Mouse (Mus musculus): Measurements from ENCODE around the gene Gm853. TPM values are rescaled to one million over a fixed set of nuclear protein-coding genes. Genes with fewer than 3 reads are reported as not detected.
A peak's percentile ranks its signal among the peaks of the same experiment; 100 is the strongest.

Gm853 gene
- polyA plus RNA-seq, 1 experiment from 2014 or later, result 2.6 TPM

DNA sequence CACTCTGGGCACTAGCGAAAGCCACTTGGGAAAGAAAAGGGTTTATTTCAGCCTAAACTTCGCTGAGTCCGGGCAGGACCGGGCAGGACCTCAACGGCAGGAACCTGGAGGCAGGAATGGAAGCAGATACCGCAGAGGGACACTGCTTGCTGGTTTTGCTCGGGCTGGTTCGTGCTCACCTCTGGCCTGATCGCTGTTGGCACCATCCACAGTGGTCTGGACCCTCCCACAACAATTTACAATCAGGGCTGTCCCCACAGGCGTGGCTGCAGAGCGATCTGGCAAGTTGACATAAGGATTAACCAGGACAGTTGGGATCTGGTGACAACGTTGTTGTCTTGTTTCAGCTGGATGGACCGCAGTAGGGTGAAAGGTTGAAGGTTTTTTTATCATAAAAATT is 26.3 kb downstream of the Gm853 start:
- ATAC-seq (ENCODE audit: low FRiP score, low TSS enrichment), result no peak

DNA sequence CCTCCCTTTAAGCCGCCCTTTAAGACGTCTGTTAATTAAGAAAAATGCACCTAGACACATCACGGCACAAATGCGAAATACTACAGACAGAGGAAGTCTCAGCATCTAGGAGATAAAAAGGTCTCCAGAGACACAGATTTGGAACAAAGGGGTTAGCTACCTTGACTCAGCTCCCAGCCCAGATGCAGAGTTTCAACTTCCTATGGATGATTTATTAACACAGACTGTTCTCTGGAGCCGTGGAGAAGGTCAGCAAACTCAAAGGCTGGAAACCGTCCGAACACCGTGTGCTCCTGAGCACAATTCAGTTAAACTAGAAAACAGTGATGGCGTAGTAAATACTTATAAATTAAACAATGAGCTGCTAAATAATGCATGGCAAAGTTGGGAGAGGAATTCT is 29.9 kb downstream of the Gm853 start:
- H3K9ac ChIP-seq (replicated peaks; ENCODE audit: low read length), result no peak overlapping the region
- H3K36me3 ChIP-seq (ENCODE audit: insufficient read depth, low read length), result no peaks in the 10 kb centered on the region
- 14% methylated on average over 9 of the region's 9 CpGs for WGBS
- H3K4me1 ChIP-seq (ENCODE audit: insufficient read depth, low read length), result 0 out of 2 replicates have a peak, but pooled peaks cover 4% of the 10 kb centered on the region
- no peak for ATAC-seq (ENCODE audit: low FRiP score, low TSS enrichment)
- H3K27me3 ChIP-seq (ENCODE audit: insufficient read depth, low read length), result no peaks in the 10 kb centered on the region; the same call in 1 of the 2 replicates
- H3K9me3 ChIP-seq (ENCODE audit: low read length), result 0 out of 2 replicates have a peak, but pooled peaks cover 4% of the 10 kb centered on the region
- no peak overlapping the region for H3K27ac ChIP-seq (ENCODE audit: low read length)
- H3K4me3 ChIP-seq (ENCODE audit: low read length), result no peak overlapping the region
- H3K4me2 ChIP-seq (replicated peaks; ENCODE audit: low read depth, low read length), result no peak overlapping the region

More for the DNA sequence above, 26.3 kb downstream of the Gm853 start:
- H3K36me3 ChIP-seq (ENCODE audit: insufficient read depth, low read length), result no peaks in the 10 kb centered on the region
- no peak overlapping the region for H3K27ac ChIP-seq (ENCODE audit: low read length)
- H3K4me1 ChIP-seq (ENCODE audit: insufficient read depth, low read length), result 0 out of 2 replicates have a peak, but pooled peaks cover 8% of the 10 kb centered on the region
- H3K9ac ChIP-seq (replicated peaks; ENCODE audit: low read length), result no peak overlapping the region
- peaks cover 8% of the 10 kb centered on the region for H3K27me3 ChIP-seq (ENCODE audit: insufficient read depth, low read length)
- H3K4me3 ChIP-seq (ENCODE audit: low read length), result no peak overlapping the region
- H3K9me3 ChIP-seq (ENCODE audit: low read length), result 0 out of 2 replicates have a peak, but pooled peaks cover 4% of the 10 kb centered on the region
- WGBS, result 72% methylated on average over 13 of the region's 13 CpGs
- no peak overlapping the region for H3K4me2 ChIP-seq (replicated peaks; ENCODE audit: low read depth, low read length)

DNA sequence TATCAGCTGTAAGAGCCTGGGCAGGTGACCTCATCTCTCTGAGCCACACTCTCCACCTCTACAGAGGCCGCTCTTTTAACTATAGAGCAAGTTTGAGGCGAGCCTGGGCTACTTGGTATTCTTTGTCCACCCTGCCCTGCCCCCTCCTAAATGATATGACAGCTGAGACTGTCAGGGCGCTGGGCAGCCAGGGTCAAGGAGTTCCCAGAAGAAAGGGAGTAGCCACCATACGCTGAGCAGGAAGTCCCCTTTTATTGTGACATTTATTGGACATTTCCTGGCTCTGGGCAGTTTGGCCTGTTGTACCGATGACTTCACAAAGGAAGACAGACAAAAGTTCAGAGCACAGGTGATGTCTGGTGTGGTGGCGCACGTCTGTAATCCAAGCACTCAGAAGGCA is 32.6 kb downstream of the Gm853 start:
- ATAC-seq (ENCODE audit: low FRiP score, low TSS enrichment), result no peak
- H3K4me1 ChIP-seq (ENCODE audit: insufficient read depth, low read length), result 0 out of 2 replicates have a peak, but pooled peaks cover 4% of the 10 kb centered on the region
- no peak overlapping the region for H3K9ac ChIP-seq (replicated peaks; ENCODE audit: low read length)
- no peaks in the 10 kb centered on the region for H3K9me3 ChIP-seq (ENCODE audit: low read length)
- no peak overlapping the region for H3K27ac ChIP-seq (ENCODE audit: low read length)
- WGBS, result 48% methylated on average over 7 of the region's 7 CpGs
- no peaks in the 10 kb centered on the region; the same call in 1 of the 2 replicates for H3K27me3 ChIP-seq (ENCODE audit: insufficient read depth, low read length)
- no peaks in the 10 kb centered on the region for H3K36me3 ChIP-seq (ENCODE audit: insufficient read depth, low read length)
- no peak overlapping the region for H3K4me3 ChIP-seq (ENCODE audit: low read length)
- H3K4me2 ChIP-seq (replicated peaks; ENCODE audit: low read depth, low read length), result no peak overlapping the region

DNA sequence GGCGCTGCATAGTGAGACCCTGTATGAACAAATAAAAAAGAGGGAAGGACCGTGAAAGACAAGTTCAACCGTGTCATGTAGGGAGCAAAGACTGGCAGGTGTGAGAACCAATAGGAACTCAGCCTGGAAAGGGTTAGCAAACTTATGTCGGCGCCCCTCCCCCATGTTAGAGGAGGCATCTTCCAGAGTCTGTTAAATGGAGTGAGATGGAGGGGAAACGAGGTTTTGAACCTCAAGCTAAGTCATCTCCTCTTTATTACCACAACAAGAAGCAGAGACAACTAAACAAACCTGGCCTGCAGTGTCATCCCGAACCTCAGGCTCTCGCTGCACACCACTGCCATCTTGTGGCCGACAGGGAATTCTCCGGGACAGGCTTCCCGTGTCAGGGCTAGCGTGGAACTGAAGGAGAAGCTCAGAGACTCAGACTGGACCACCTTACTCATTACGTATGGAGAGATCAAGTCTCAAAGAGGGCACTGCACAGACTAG is 33.3 kb downstream of the Gm853 start:
- H3K4me3 ChIP-seq (ENCODE audit: low read length), result no peak overlapping the region
- no peak overlapping the region for H3K27ac ChIP-seq (ENCODE audit: low read length)
- H3K4me2 ChIP-seq (replicated peaks; ENCODE audit: low read depth, low read length), result peak overlapping the region; percentile 40
- no peaks in the 10 kb centered on the region for H3K36me3 ChIP-seq (ENCODE audit: insufficient read depth, low read length)
- no peaks in the 10 kb centered on the region; the same call in 1 of the 2 replicates for H3K27me3 ChIP-seq (ENCODE audit: insufficient read depth, low read length)
- no peaks in the 10 kb centered on the region for H3K9me3 ChIP-seq (ENCODE audit: low read length)
- H3K9ac ChIP-seq (replicated peaks; ENCODE audit: low read length), result no peak overlapping the region
- 2% methylated on average over 13 of the region's 13 CpGs for WGBS
- peak; percentile 71 for ATAC-seq (ENCODE audit: low FRiP score, low TSS enrichment)
- 0 out of 2 replicates have a peak, but pooled peaks cover 4% of the 10 kb centered on the region for H3K4me1 ChIP-seq (ENCODE audit: insufficient read depth, low read length)

DNA sequence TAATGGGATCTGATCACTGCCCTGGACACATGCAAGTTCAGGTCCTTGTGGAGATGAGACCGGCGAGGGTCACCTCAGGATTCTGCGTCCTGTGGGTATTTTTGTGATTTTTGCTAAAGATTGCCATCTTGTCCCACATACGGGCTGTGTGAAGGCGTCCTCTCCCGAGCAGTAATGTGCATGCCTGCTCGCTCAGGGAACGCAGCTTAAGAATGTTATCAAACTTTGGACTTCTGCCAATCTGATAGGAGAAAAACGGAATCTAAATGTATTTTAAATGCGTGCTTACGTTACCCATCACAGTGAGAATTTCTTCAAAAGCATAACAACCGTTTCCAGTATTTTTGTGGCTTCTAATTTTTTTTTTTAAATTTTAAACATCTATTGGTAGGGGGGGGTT is 35.3 kb downstream of the Gm853 start:
- H3K4me1 ChIP-seq (ENCODE audit: insufficient read depth, low read length), result no peaks in the 10 kb centered on the region
- no peaks in the 10 kb centered on the region for H3K36me3 ChIP-seq (ENCODE audit: insufficient read depth, low read length)
- no peak overlapping the region for H3K27ac ChIP-seq (ENCODE audit: low read length)
- H3K27me3 ChIP-seq (ENCODE audit: insufficient read depth, low read length), result no peaks in the 10 kb centered on the region; the same call in 1 of the 2 replicates
- H3K9ac ChIP-seq (replicated peaks; ENCODE audit: low read length), result no peak overlapping the region
- no peak overlapping the region for H3K4me3 ChIP-seq (ENCODE audit: low read length)
- 55% methylated on average over 12 of the region's 12 CpGs for WGBS
- ATAC-seq (ENCODE audit: low FRiP score, low TSS enrichment), result no peak
- no peaks in the 10 kb centered on the region for H3K9me3 ChIP-seq (ENCODE audit: low read length)
- no peak overlapping the region for H3K4me2 ChIP-seq (replicated peaks; ENCODE audit: low read depth, low read length)

DNA sequence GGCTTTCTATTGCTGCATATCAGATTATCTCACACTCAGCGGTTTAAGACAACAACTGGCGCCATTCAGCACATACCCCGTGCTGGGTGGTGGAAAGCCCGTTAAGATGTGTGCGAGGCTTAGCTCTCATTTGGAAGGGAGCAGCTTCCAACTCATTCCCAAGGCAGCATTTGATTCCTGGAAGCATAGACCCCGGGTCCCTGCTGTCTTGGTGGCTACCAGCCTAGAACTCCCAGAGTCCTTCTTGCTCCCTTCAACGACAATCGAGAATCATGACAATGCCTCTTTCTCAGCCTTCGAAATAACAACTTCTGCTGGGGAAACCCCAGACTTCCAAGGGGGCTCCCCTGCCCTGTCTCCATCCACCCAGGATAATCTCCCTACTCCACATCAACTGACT is 35.8 kb downstream of the Gm853 start:
- 78% methylated on average over 9 of the region's 9 CpGs for WGBS
- ATAC-seq (ENCODE audit: low FRiP score, low TSS enrichment), result no peak
- no peak overlapping the region for H3K4me3 ChIP-seq (ENCODE audit: low read length)

DNA sequence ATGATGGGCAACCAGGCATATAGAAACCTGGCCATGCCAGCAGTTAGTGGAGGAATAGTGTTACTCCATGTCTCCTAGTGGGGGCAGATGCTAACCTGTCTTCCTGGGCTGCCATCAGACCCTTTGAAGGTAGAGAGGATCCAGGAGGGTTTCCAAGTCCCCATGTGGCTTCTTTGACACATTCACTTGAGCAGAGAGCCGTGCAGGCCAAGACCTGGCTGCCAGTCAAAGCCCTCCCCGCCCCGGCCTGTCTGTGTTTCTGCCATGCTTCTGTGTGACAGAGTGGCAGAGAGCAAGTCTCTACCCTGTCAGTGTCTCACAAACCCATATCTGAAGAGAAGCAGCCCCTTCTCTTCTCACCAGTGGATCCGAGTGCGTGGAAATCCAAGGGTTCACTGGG is 38.3 kb downstream of the Gm853 start:
- H3K36me3 ChIP-seq (ENCODE audit: insufficient read depth, low read length), result no peaks in the 10 kb centered on the region
- H3K27ac ChIP-seq (ENCODE audit: low read length), result no peak overlapping the region
- H3K4me2 ChIP-seq (replicated peaks; ENCODE audit: low read depth, low read length), result no peak overlapping the region
- 85% methylated on average over 5 of the region's 5 CpGs for WGBS
- no peaks in the 10 kb centered on the region for H3K27me3 ChIP-seq (ENCODE audit: insufficient read depth, low read length)
- no peak overlapping the region for H3K4me3 ChIP-seq (ENCODE audit: low read length)
- no peak overlapping the region for H3K9ac ChIP-seq (replicated peaks; ENCODE audit: low read length)
- H3K9me3 ChIP-seq (ENCODE audit: low read length), result no peaks in the 10 kb centered on the region
- peaks cover 9% of the 10 kb centered on the region for H3K4me1 ChIP-seq (ENCODE audit: insufficient read depth, low read length)
- ATAC-seq (ENCODE audit: low FRiP score, low TSS enrichment), result no peak

More for the DNA sequence above, 35.8 kb downstream of the Gm853 start:
- Histone ChIP-seq H3K36me3 (ENCODE audit: insufficient read depth, low read length) (no peaks in the 10 kb centered on the region), H3K27ac (ENCODE audit: low read length) (no peak overlapping the region), H3K4me2 (replicated peaks; ENCODE audit: low read depth, low read length) (no peak overlapping the region), H3K4me1 (ENCODE audit: insufficient read depth, low read length) (peaks cover 4% of the 10 kb centered on the region; the same call in 1 of the 2 replicates), H3K27me3 (ENCODE audit: insufficient read depth, low read length) (no peaks in the 10 kb centered on the region; the same call in 1 of the 2 replicates), H3K9ac (replicated peaks; ENCODE audit: low read length) (no peak overlapping the region), H3K9me3 (ENCODE audit: low read length) (no peaks in the 10 kb centered on the region)

DNA sequence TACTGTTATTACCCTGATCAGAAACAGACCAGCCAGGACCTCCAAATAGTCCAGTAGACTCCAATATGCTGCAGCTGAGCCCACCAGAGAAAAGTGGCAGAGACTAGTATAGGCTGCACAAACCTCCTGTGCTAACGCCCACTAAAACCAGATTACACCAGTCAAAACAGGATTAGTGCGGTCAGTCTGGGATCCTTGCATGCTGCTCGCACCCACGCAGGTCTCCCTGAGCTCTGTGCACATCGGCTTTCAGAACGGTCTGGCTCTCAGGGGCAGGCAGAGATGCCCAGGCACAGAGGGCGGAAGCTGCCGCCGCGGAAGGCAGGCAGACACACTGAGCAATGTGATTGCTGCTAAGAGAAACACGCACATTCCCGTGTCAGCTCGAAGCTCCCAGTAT is 39.2 kb downstream of the Gm853 start:
- ATAC-seq (ENCODE audit: low FRiP score, low TSS enrichment), result no peak
- no peak overlapping the region for H3K27ac ChIP-seq (ENCODE audit: low read length)
- peaks cover 9% of the 10 kb centered on the region for H3K4me1 ChIP-seq (ENCODE audit: insufficient read depth, low read length)
- H3K36me3 ChIP-seq (ENCODE audit: insufficient read depth, low read length), result no peaks in the 10 kb centered on the region
- no peak overlapping the region for H3K9ac ChIP-seq (replicated peaks; ENCODE audit: low read length)
- no peak overlapping the region for H3K4me2 ChIP-seq (replicated peaks; ENCODE audit: low read depth, low read length)
- H3K9me3 ChIP-seq (ENCODE audit: low read length), result no peaks in the 10 kb centered on the region
- no peak overlapping the region for H3K4me3 ChIP-seq (ENCODE audit: low read length)
- H3K27me3 ChIP-seq (ENCODE audit: insufficient read depth, low read length), result no peaks in the 10 kb centered on the region
- WGBS, result 82% methylated on average over 13 of the region's 13 CpGs

DNA sequence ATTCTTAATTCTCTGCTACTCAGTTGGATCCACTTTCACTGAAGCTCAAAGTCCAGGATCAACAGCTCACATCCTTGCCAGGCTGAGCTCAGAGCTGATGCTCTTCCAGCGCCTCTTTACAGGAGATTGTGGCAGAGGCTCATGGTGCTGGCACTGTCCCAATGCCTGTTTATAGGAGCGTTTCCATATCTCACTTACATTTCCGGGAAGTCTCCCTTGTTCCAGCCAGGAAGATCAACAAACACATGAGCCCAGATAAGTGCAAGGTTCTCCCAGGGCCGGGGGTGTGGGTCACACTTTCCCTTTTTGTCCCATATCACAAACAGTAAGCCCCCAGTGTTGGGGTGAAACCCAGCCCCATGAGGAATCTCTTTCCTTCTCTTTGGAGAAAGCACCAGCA is 40.3 kb downstream of the Gm853 start:
- no peak for ATAC-seq (ENCODE audit: low FRiP score, low TSS enrichment)
- Histone ChIP-seq H3K4me3 (ENCODE audit: low read length) (no peak overlapping the region), H3K9me3 (ENCODE audit: low read length) (no peaks in the 10 kb centered on the region), H3K4me1 (ENCODE audit: insufficient read depth, low read length) (peaks cover 20% of the 10 kb centered on the region), H3K4me2 (replicated peaks; ENCODE audit: low read depth, low read length) (no peak overlapping the region), H3K27me3 (ENCODE audit: insufficient read depth, low read length) (no peaks in the 10 kb centered on the region), H3K36me3 (ENCODE audit: insufficient read depth, low read length) (no peaks in the 10 kb centered on the region), H3K27ac (ENCODE audit: low read length) (no peak overlapping the region), H3K9ac (replicated peaks; ENCODE audit: low read length) (no peak overlapping the region)
- WGBS, result 54% methylated on average over 4 of the region's 4 CpGs

DNA sequence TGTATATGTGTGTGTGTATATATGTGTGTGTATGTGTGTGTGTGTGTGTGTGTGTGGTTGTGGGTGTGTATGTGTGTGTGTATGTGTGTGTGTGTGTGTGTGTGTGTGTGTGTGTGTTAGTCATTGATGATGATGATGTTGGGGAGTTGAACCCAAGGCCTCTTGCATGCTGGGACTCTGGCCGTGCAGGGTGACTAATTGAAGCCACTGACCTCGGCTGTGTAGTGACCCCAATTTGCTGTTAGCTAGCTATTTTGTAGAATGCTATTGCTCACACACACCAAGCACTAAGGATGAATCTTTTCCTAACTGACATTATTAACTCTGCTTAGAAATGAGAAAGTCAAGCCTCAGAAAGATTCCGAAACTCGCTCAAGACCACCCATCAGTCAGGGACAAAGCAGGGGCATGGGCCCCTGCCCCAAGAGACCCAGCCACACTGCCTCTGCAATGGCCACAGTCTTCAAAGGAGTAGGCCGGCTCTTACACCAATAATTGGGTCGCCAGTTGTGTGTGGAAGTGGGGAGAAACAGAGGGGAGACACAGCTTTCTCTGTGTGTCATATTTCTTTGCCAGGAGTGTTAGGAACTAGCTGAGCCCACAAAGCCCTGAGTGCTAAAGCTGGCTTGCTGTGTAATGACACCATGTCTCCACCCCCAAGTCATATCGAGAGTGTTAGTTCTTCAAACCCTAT is 41.1 kb downstream of the Gm853 start:
- H3K27me3 ChIP-seq (ENCODE audit: insufficient read depth, low read length), result no peaks in the 10 kb centered on the region
- 60% methylated on average over 7 of the region's 7 CpGs for WGBS
- no peak overlapping the region for H3K27ac ChIP-seq (ENCODE audit: low read length)
- no peak overlapping the region for H3K9ac ChIP-seq (replicated peaks; ENCODE audit: low read length)
- H3K36me3 ChIP-seq (ENCODE audit: insufficient read depth, low read length), result no peaks in the 10 kb centered on the region
- no peak overlapping the region for H3K4me2 ChIP-seq (replicated peaks; ENCODE audit: low read depth, low read length)
- no peak for ATAC-seq (ENCODE audit: low FRiP score, low TSS enrichment)
- peaks cover 25% of the 10 kb centered on the region for H3K4me1 ChIP-seq (ENCODE audit: insufficient read depth, low read length)
- H3K4me3 ChIP-seq (ENCODE audit: low read length), result no peak overlapping the region
- no peaks in the 10 kb centered on the region for H3K9me3 ChIP-seq (ENCODE audit: low read length)

Data from kidney, embryonic 16.5 days (tissue).